Comparison of ENCODE assay signal across 17 mouse cellular contexts in genomic region chr13:56418685-56419483, GRCm38 (mm10). TPM values are rescaled to one million over a fixed set of nuclear protein-coding genes. Genes with fewer than 3 reads are reported as not detected.
DNase-seq lines count a peak whose midpoint lies in the region; ATAC-seq and TF ChIP-seq lines count a peak whose summit lies in the region.
"Had no signal": no experiment of that assay in that cellular context is flagged by ENCODE, and none has a peak within 500 bp of the region (broad histone marks: within the 10 kb centered on the region; RNA-seq: fewer than 3 reads in every experiment).

No protein-coding gene starts in this region.

- no peak overlapping the region for H3K9ac ChIP-seq in hindbrain, embryonic 14.5 days
- H3K9ac ChIP-seq in lung, postnatal 0 days (replicated peaks; ENCODE audit: low read depth) = no peak overlapping the region
- H3K9ac ChIP-seq: forebrain, embryonic 13.5 days; liver, embryonic 15.5 days had no signal

- no peak for TF ChIP-seq EP300 in lung, postnatal 0 days (IDR thresholded peaks at IDR 0.05)

- no peaks in the 10 kb centered on the region for H3K36me3 ChIP-seq in hindbrain, embryonic 10.5 days
- H3K36me3 ChIP-seq in hindbrain, embryonic 14.5 days (replicated peaks; ENCODE audit: control insufficient read depth, insufficient read depth) = no peaks in the 10 kb centered on the region
- no peaks in the 10 kb centered on the region for H3K36me3 ChIP-seq in lung, postnatal 0 days (ENCODE audit: insufficient read depth, low read length)
- H3K36me3 ChIP-seq: liver, embryonic 15.5 days had no signal

- 45% methylated on average over 13 of the region's 13 CpGs for WGBS in hindbrain, embryonic 10.5 days
- WGBS in hindbrain, embryonic 14.5 days = 50% methylated on average over 13 of the region's 13 CpGs
- WGBS in lung, postnatal 0 days = 18% methylated on average over 13 of the region's 13 CpGs

- DNase-seq in hindbrain, embryonic 10.5 days (ENCODE audit: low spot score) = no peak
- DNase-seq in hindbrain, embryonic 14.5 days (ENCODE audit: low spot score) = no peak
- peak; percentile 43 for DNase-seq in ovary, postnatal 36 days (ENCODE audit: low spot score)
- DNase-seq in ovary, postnatal 10 days (ENCODE audit: low spot score) = no peak
- DNase-seq in lung, postnatal 0 days (ENCODE audit: low spot score) = peak; percentile 52
- no peak for DNase-seq in thymus, postnatal 0 days (ENCODE audit: low spot score)
- no peak for DNase-seq in retina, embryonic 14.5 days (ENCODE audit: low spot score)
- DNase-seq: adrenal gland, postnatal 25 days; B cell, adult 2 months; cerebellum, postnatal 14 days; gastrocnemius, adult 2 months; heart, adult 2 months; kidney, postnatal 14 days; thymus, postnatal 36 days had no signal

- no peak for TF ChIP-seq CTCF in lung, postnatal 0 days (IDR thresholded peaks at IDR 0.05)

- ATAC-seq in hindbrain, embryonic 14.5 days (ENCODE audit: low FRiP score) = no peak
- peak; percentile 74 for ATAC-seq in lung, postnatal 0 days
- ATAC-seq: forebrain, embryonic 13.5 days had no signal

- H3K4me3 ChIP-seq in hindbrain, embryonic 10.5 days = no peak overlapping the region
- H3K4me3 ChIP-seq in hindbrain, embryonic 14.5 days (replicated peaks; ENCODE audit: low read length) = no peak overlapping the region
- no peak overlapping the region for H3K4me3 ChIP-seq in lung, postnatal 0 days (ENCODE audit: low read depth, low read length)
- H3K4me3 ChIP-seq: forebrain, embryonic 13.5 days; gastrocnemius, adult 2 months; heart, adult 2 months; liver, embryonic 15.5 days had no signal

- peak overlapping the region; percentile 50; the same call in 1 of the 2 replicates for H3K27ac ChIP-seq in hindbrain, embryonic 10.5 days
- no peak overlapping the region for H3K27ac ChIP-seq in hindbrain, embryonic 14.5 days
- no peak overlapping the region for H3K27ac ChIP-seq in lung, postnatal 0 days (ENCODE audit: low read length)
- H3K27ac ChIP-seq: forebrain, embryonic 13.5 days; gastrocnemius, adult 2 months; heart, adult 2 months; liver, embryonic 15.5 days had no signal

- peaks cover 18% of the 10 kb centered on the region for H3K27me3 ChIP-seq in hindbrain, embryonic 10.5 days (ENCODE audit: insufficient read depth, poor library complexity, severe bottlenecking)
- no peaks in the 10 kb centered on the region for H3K27me3 ChIP-seq in hindbrain, embryonic 14.5 days (ENCODE audit: control insufficient read depth, insufficient read depth, low read length)
- H3K27me3 ChIP-seq in lung, postnatal 0 days (replicated peaks; ENCODE audit: insufficient read depth, low read length) = no peaks in the 10 kb centered on the region
- H3K27me3 ChIP-seq: forebrain, embryonic 13.5 days had no signal

- H3K4me1 ChIP-seq in hindbrain, embryonic 10.5 days (replicated peaks) = peaks cover 14% of the 10 kb centered on the region
- no peaks in the 10 kb centered on the region for H3K4me1 ChIP-seq in hindbrain, embryonic 14.5 days (replicated peaks; ENCODE audit: control insufficient read depth, insufficient read depth, low read length)
- H3K4me1 ChIP-seq in lung, postnatal 0 days (ENCODE audit: insufficient read depth, low read depth, low read length) = no peaks in the 10 kb centered on the region
- H3K4me1 ChIP-seq: forebrain, embryonic 13.5 days; liver, embryonic 15.5 days had no signal

- no peak overlapping the region for H3K4me2 ChIP-seq in hindbrain, embryonic 14.5 days (replicated peaks)
- no peak overlapping the region for H3K4me2 ChIP-seq in lung, postnatal 0 days (replicated peaks; ENCODE audit: low read depth, low read length)
- H3K4me2 ChIP-seq: forebrain, embryonic 13.5 days; liver, embryonic 15.5 days had no signal

- H3K9me3 ChIP-seq in hindbrain, embryonic 10.5 days = no peaks in the 10 kb centered on the region
- H3K9me3 ChIP-seq in hindbrain, embryonic 14.5 days (ENCODE audit: control insufficient read depth, low read length) = no peaks in the 10 kb centered on the region
- H3K9me3 ChIP-seq in lung, postnatal 0 days (ENCODE audit: low read length) = no peaks in the 10 kb centered on the region
- H3K9me3 ChIP-seq: liver, embryonic 15.5 days had no signal

RNA-seq across cellular contexts. Expression of gene Gm3045, which starts 7.5 kb away (rescaled TPM):
- not detected in 2 replicates for polyA plus RNA-seq in hindbrain, embryonic 10.5 days (2016; fragmentation: Nextera tagmentation; extraction: Ambion mirVana)
- not detected in 2 replicates for polyA plus RNA-seq in hindbrain, embryonic 14.5 days (2014; fragmentation: Nextera tagmentation; extraction: Ambion mirVana)
- polyA plus RNA-seq in lung, postnatal 0 days (2015; fragmentation: Nextera tagmentation; extraction: Ambion mirVana) = not detected in 2 replicates
- polyA plus RNA-seq in thymus, postnatal 0 days (2015; fragmentation: Nextera tagmentation; extraction: Ambion mirVana) = not detected in 2 replicates
- polyA plus RNA-seq: embryonic facial prominence, embryonic 14.5 days; forebrain, embryonic 13.5 days; heart, adult 2 months; liver, embryonic 15.5 days had no signal

RNA-seq across cellular contexts. Expression of gene Slc25a48, which starts 19.3 kb away (rescaled TPM):
- polyA plus RNA-seq in hindbrain, embryonic 10.5 days (2016; fragmentation: Nextera tagmentation; extraction: Ambion mirVana) = 0.12 TPM in 1 of 2 replicates, not detected in the other
- polyA plus RNA-seq in hindbrain, embryonic 14.5 days (2014; fragmentation: Nextera tagmentation; extraction: Ambion mirVana) = 0.08 TPM in 1 of 2 replicates, not detected in the other
- polyA plus RNA-seq in lung, postnatal 0 days (2015; fragmentation: Nextera tagmentation; extraction: Ambion mirVana) = not detected in 2 replicates
- 0.12 and 0.14 TPM in 2 replicates for polyA plus RNA-seq in thymus, postnatal 0 days (2015; fragmentation: Nextera tagmentation; extraction: Ambion mirVana)
- polyA plus RNA-seq: forebrain, embryonic 13.5 days had no signal

Comparison
In these comparisons a context has a peak if more than half of its experiments do, and no peak if none do; other contexts are left out.
1. DNase-seq: peak in ovary, postnatal 36 days (single experiment) and lung, postnatal 0 days (single experiment); none in hindbrain, embryonic 10.5 days (single experiment), hindbrain, embryonic 14.5 days (single experiment), ovary, postnatal 10 days (single experiment), thymus, postnatal 0 days (single experiment) and retina, embryonic 14.5 days (single experiment).